Mouse (Mus musculus) E14TG2a.4 (cell line): ENCODE measurements at regions not wholly inside any gene's neighbourhood (a gene's known extent, or its start where the extent isn't known, plus 50 kb on each side); places are given as distances from the start of the nearest gene placed in this dataset.

Source experiments
- CTCF ChIP-seq: conservative IDR thresholded peaks from 2 replicates; pipeline ENCODE4 v1.5.1; 2014; ENCODE audit warnings: low read length
- POU5F1 ChIP-seq: IDR thresholded peaks from 2 replicates; pipeline ENCODE4 v1.6.1; 2014; ENCODE audit warnings: low read length, borderline replicate concordance

DNA sequence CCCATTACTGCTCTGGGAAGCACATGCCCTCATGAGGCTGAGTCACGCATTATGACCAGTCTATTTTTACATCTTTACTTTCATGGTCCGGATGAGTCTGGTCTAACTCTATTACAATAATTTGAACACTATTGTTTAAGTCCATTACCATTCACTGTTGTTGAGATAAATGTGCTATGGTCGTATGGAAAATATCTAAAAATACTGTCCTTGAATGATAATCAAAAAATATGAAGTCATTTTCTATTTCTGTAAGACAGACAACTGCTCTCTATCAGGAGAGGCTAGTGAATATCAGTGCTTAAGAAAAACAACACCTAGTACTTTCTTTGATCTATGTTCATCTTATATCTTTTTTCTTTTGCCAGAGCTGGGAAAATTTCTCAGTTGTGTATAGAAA lies 359.6 kb upstream of the Atp2b1 start:
- TF ChIP-seq CTCF (no peak), POU5F1 (no peak)
